Mouse (Mus musculus): Measurements from ENCODE around the gene 1700017N19Rik. TPM values are rescaled to one million over a fixed set of nuclear protein-coding genes. Genes with fewer than 3 reads are reported as not detected.

1700017N19Rik gene
- polyA plus RNA-seq, 1 experiment = 79.5 TPM

GRCm38 (mm10) chr10:100661970-100662590, 71.8 kb downstream of the 1700017N19Rik start:
- Histone ChIP-seq H3K36me3 (ENCODE audit: control insufficient read depth, insufficient read depth, low read length) (no peaks in the 10 kb centered on the region), H3K27ac (ENCODE audit: control insufficient read depth, insufficient read depth, low read depth, low read length) (no peak overlapping the region), H3K4me3 (ENCODE audit: control insufficient read depth, low read depth, low read length) (no peak overlapping the region), H3K27me3 (ENCODE audit: control insufficient read depth, insufficient read depth, low read length) (no peaks in the 10 kb centered on the region), H3K4me1 (ENCODE audit: control insufficient read depth, insufficient read depth, low read length) (no peaks in the 10 kb centered on the region)
- TF ChIP-seq CTCF (IDR thresholded peaks at IDR 0.05; ENCODE audit: control insufficient read depth, insufficient read depth, insufficient replicate concordance, low read depth, low read length) (no peak), POLR2A (IDR thresholded peaks at IDR 0.05; ENCODE audit: control insufficient read depth, low read depth, low read length) (no peak)

Other genes with a start within 250 kb of the 1700017N19Rik start
- gene Gm4302, start 249.6 kb upstream of the 1700017N19Rik start, polyA plus RNA-seq (2012; rRNA removed) = not detected in 2 replicates
- gene Gm4303, start 244.5 kb upstream of the 1700017N19Rik start, polyA plus RNA-seq (2012; rRNA removed) = not detected in 2 replicates
- gene Gm4305, start 239.4 kb upstream of the 1700017N19Rik start, polyA plus RNA-seq (2012; rRNA removed) = not detected in 2 replicates
- gene Gm4307, start 229.1 kb upstream of the 1700017N19Rik start, polyA plus RNA-seq (2012; rRNA removed) = not detected in 2 replicates
- not detected in 2 replicates for gene Gm4312, start 207.9 kb upstream of the 1700017N19Rik start, polyA plus RNA-seq (2012; rRNA removed)
- gene Tmtc3, start 103.1 kb upstream of the 1700017N19Rik start, polyA plus RNA-seq (2012; rRNA removed) = 2.8 and 3.4 TPM in 2 replicates
- gene Cep290, start 102.9 kb upstream of the 1700017N19Rik start, polyA plus RNA-seq (2012; rRNA removed) = 5.9 and 6.6 TPM in 2 replicates
- 22.6 and 22.8 TPM in 2 replicates for gene 4930430F08Rik, start 61 bp upstream of the 1700017N19Rik start, polyA plus RNA-seq (2012; rRNA removed)

Measured in testis, adult 2 months (tissue).